Mouse (Mus musculus): ENCODE data around the gene Tac4.

Tac4 gene

DNA sequence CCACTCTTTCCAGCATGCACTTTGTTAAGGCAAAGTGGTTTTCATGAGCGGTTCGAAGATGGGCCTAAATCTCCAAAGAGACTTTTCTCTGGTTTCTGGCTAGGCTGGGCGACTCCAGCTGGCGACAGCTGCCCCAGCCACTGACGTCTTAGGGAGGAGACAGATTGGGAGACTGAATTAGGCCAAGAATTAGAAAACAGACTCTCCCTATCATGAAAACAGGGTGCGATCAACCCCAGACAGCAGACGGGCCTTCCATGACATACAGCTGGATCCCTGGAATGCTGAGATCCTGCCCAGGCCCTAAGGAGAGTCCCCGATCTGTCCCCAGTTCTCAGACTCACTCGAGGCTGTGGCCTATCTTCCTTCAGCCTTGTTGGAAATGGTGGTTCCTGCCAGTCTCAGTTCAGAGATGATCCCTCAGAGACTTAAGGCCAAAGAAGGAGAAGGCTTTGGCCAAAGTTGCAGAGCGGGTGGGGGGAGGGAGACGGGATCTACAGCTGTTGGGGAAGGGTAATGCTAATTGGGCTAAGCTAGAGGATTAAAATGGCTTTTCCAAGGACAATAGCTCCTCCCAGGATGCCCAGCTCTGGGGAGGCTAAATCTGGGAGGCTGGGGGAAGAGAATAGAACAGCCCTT lies 2.6 kb downstream of the Tac4 start:
- no peak for DNase-seq

DNA sequence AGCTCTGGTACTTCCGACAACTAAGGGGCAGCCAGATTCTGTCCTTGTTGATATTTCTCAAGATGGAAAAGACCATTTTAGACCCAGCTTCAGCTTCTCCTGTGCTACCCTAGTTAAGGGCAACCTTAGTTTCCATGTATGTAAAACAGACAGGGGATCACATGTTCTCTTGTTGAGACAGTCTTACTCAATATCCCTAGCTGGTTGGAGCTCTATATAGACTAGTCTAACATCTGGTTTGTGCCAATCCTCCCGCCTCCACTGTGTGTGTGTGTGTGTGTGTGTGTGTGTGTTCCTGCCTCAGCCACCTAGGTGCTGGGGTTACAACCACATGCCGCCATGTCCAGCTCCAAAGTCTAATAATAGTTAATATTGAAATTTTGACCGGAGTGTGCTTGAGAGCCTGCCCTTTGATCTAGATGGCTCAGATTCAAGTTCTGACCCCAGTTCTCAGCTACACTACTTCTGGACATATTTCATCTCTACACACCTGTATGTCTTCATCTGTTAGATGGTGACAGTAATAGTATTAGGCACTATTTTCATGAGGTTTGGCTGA lies 3.2 kb downstream of the Tac4 start:
- no peak for DNase-seq

DNA sequence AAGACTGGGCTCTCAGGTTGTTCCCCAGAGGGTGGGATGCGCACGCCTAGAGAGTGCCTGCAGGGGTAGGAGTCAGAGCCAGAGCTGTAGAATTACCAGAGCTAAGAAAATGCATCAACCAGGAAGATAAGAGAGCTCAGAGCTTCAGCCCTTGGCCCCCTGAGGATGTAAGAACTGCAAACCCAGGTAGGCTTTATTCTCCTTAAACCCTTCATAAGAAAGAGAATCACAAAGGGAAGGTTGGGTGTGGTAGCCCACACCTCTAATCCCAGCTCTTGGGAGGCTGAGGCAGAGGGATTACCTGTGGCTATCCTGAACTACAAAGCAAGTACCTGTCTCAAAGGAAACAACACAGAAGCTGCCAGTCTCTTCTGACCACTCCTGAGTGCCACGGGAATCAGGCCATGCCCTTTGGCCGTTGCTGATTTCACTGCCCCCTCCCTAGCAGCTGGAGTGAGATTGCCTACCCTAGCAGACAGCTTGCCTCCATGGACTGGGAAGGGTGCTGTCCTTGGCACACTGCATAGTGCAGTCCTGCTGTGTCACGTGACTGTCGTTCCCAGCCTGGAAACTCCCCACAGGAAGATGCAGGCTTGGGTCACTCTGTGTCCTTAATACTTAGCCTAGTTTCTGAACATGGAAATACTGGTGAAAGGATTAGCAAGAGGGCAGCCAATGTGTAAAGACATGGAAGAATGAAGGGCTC lies 5.4 kb downstream of the Tac4 start:
- no peak for DNase-seq

- no peak for DNase-seq
These were observed 12.3 kb downstream of the Tac4 start for GRCm38 (mm10) chr11:95273661-95274060.

- no peak for DNase-seq
These were observed 13.3 kb downstream of the Tac4 start for GRCm38 (mm10) chr11:95274613-95275012.

DNA sequence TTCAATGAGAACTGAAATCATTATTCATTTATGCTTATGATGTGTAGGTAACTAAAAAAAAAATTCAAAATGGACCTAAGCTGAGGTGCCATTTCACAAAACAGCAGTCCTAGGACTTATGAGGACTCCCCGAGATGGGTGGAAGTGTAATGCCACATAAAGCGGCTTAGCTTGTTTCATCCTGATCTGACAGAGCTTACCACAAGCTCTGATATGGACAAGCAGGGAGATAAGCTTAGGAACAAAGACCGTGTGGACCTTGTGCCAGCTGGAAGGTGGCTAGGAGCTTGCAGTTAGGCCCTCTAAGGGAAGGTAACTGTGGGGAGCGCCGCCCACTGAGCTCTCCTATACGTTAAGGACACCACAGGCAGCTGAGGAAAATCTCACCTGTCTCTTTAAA lies 14.7 kb downstream of the Tac4 start:
- no peak for DNase-seq

DNA sequence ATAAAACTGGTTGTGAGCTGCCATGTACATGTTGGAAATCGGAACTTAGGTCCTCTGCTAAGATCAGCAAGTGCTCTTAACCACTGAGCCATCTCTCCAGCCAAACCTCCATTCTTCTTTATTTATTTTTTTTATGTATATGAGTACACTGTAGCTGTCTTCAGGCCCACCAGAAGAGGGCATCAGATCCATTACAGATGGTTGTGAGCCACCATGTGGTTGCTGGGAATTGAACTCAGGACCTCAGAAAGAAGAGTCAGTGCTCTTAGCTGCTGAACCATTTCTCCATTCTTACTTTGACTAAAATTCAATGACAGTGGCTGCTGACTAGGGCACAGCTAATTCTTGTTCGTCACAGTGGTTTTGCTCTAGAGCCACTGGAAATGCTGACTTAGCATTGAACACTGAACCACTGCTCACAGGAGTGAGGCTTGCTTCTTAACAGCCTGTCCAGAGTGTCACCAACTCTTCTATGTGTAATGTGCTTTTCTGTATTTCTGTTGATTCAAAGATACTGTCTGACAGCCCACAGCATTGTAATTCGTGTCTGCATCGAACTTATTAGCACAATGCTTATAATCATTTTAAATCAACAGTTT lies 17.8 kb downstream of the Tac4 start:
- no peak for DNase-seq

DNA sequence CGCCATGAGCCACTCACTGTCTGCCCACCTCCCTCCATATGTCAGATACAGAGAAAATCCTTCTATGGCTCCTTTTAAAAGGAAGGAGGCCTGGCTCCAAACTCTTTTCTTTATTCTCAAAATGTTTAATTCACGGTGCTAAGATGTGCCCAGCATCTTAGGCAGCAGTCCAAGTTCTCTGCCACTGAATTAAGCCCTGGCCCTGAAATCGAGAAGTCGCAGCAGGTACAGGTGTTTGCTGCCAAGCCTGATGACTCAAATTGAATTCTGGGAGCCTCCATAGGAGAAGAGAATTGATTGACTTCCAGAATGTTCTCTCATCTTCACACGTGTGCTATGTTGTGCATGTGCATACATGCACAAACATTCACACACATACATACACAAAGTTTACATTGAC lies 21.0 kb downstream of the Tac4 start:
- no peak for DNase-seq

GRCm38 (mm10) chr11:95291998-95292397 lies 30.7 kb downstream of the Tac4 start:
- DNase-seq: no peak

GRCm38 (mm10) chr11:95293017-95293624 lies 31.8 kb downstream of the Tac4 start:
- no peak for DNase-seq

DNA sequence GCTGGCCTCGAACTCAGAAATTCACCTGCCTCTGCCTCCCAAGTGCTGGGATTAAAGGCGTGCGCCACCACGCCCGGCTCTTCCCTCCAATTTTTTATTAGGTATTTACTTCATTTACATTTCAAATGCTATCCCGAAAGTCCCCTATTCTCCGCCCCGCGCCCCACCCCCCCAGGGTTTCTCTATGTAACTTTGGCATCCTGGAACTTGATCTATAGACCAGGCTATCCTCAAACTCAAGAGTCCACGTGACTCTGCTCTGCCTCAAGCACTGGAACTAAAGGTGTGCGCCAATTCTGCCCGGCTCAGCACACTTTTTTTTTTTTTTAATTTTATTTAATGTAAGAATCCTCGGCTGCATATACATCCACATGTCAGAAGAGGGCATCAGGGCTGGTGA lies 34.4 kb downstream of the Tac4 start:
- no peak for DNase-seq

- peak; percentile 49 for DNase-seq
These were observed 36.8 kb downstream of the Tac4 start for GRCm38 (mm10) chr11:95298146-95298545.

DNA sequence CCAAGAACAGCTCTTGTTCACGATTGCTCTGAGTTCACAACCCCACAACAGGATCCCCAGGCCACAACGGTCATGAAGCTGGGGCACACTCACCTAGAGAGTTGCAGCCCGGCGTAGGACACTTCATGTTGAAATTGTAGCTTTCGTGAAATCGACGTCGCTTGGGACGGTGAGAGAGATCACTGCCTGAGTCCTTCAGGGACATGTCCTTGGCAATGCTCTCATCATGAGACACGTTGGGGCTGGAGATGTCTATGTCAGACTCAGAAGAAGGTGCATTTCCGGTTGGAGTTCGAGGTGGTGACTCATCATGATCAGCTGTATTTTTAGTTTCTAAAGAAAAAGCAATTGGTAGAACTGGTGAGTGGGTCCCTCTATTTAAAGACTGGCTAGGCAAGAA lies 38.6 kb downstream of the Tac4 start:
- DNase-seq: no peak

- DNase-seq: no peak
These were observed 40.4 kb downstream of the Tac4 start for GRCm38 (mm10) chr11:95301772-95302171.

DNA sequence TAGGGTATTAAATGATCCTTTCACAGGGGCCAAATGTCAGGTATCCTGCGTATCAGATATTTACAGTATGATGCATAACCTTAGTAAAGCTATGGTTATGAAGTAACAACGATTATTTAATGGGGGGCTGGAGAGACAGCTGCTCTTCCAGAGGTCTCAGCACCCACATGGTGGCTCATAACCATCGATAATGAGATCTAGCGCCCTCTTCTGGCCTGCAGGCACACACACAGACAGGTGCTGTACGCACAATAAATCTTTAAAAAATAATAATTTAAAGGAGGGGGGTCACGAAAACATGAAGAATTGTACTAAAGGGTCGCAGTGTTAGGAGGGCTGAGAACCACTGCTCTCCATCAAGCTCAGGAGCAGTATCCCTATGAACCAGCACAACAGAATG lies 44.3 kb downstream of the Tac4 start:
- no peak for DNase-seq

- peak; percentile 32 for DNase-seq
These were observed 46.2 kb downstream of the Tac4 start for GRCm38 (mm10) chr11:95307526-95307925.

GRCm38 (mm10) chr11:95309510-95310006 lies 48.2 kb downstream of the Tac4 start:
- peak; percentile 97 for DNase-seq

DNA sequence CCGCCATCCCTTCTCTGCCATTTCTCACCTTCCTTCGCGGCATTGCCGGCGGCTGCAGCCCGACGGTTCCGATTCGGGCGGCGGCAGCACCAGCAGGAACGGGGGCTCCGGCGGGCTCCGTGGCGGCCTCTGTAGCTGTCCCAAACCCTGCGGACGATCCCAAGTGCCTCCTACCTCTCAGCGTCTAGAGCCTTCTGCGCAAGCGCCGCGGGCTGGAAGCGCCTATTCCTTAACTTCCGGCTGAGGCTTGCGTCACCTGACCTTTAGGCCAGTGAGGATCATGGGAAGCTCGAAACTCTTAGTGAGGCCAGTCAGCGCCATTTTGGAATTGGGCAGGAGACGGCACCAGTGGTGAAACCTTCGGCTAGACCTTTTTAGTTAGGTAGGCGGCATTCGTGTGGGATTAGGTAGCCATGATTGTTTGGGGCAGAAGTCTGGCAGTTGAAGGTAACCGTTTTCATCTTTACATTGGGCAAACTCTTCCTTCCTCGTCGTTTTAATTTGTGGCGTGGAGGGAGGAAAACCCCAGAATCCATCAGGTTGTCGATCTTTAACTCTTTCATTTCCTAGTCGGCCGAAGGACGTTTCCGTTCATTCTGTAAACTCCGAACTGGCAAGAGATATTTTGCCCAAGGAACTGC lies 48.8 kb downstream of the Tac4 start, which contains the start of gene Kat7:
Gene Kat7 (minus strand): TSS at position 240 of the 641 bp plus-strand sequence.
- peak; percentile 97 for DNase-seq

- DNase-seq: peak; percentile 71
These were observed 49.5 kb downstream of the Tac4 start for GRCm38 (mm10) chr11:95310648-95311424.

GRCm38 (mm10) chr11:95311425-95311807 lies 50.1 kb downstream of the Tac4 start:
- DNase-seq: no peak

- no peak for DNase-seq
These were observed 54.1 kb downstream of the Tac4 start for GRCm38 (mm10) chr11:95315215-95315955.
